Mouse (Mus musculus) limb, embryonic 11.5 days (tissue): ENCODE results near the gene Best1. TPM values are rescaled to one million over a fixed set of nuclear protein-coding genes. Genes with fewer than 3 reads are reported as not detected.
"Not testable (repeated sequence)": the region's sequence is repeated elsewhere in the genome, so short reads cannot be mapped to it uniquely, and the experiment has no call there.

Experiments
- ATAC-seq: fragments of 200-750 bp; cut with Nextera tagmentation; 2 replicates; pipeline ENCODE4 v1.8.0; 2017; ENCODE audit warnings: low read depth; ENCODE audit not compliant: insufficient number of reproducible peaks, low FRiP score, low TSS enrichment
- DNase-seq: peaks from one replicate; pipeline ENCODE4 v3.0.0-alpha.2; 2015; ENCODE audit warnings: low spot score
- H3K27ac ChIP-seq: fragments of 300-500 bp; sonication (generic); replicated peaks from 2 replicates; pipeline ENCODE4 v1.5.1; 2014; ENCODE audit warnings: low read depth, mild to moderate bottlenecking, low read length
- H3K27me3 ChIP-seq: fragments of 300-500 bp; sonication (generic); 2 replicates; pipeline ENCODE4 v1.6.1; 2014; ENCODE audit warnings: mild to moderate bottlenecking, low read length, mixed read lengths; ENCODE audit not compliant: control insufficient read depth, insufficient read depth
- H3K36me3 ChIP-seq: fragments of 300-500 bp; sonication (generic); 2 replicates; pipeline ENCODE4 v1.6.1; 2014; ENCODE audit warnings: mild to moderate bottlenecking, low read length, moderate library complexity, mixed read lengths; ENCODE audit not compliant: control insufficient read depth, insufficient read depth
- H3K4me1 ChIP-seq: fragments of 300-500 bp; sonication (generic); 2 replicates; pipeline ENCODE4 v1.6.1; 2014; ENCODE audit warnings: low read length, mixed read lengths; ENCODE audit not compliant: control insufficient read depth, insufficient read depth
- H3K4me2 ChIP-seq: fragments of 300-500 bp; sonication (generic); 2 replicates; pipeline ENCODE4 v1.6.1; 2014; ENCODE audit warnings: low read depth, mild to moderate bottlenecking, moderate library complexity; ENCODE audit not compliant: severe bottlenecking
- H3K4me3 ChIP-seq: fragments of 300-500 bp; sonication (generic); 2 replicates; pipeline ENCODE4 v1.5.1; 2014; ENCODE audit warnings: low read depth, low read length
- H3K9ac ChIP-seq: fragments of 300-500 bp; sonication (generic); 2 replicates; pipeline ENCODE4 v1.6.1; 2014; ENCODE audit warnings: mild to moderate bottlenecking, low read length
- H3K9me3 ChIP-seq: fragments of 300-500 bp; sonication (generic); 2 replicates; pipeline ENCODE4 v1.6.1; 2016; ENCODE audit warnings: low read length; ENCODE audit not compliant: control insufficient read depth
- WGBS: fragments of 180-500 bp; shearing (Covaris S2); extraction: QIAGEN DNeasy Blood & Tissue Kit; methylation state at CpG from one replicate; pipeline ENCODE4 v1.1.7; 2014; 5-methylcytosine and 5-hydroxymethylcytosine counted together
- polyA plus RNA-seq: library from polyadenylated mRNA; unstranded; fragments of >200 nt; fragmentation: Nextera tagmentation; extraction: Ambion mirVana; gene quantifications from 2 replicates; pipeline ENCODE4 v1.2.1, GENCODE M21; 2014

Gene Best1
- polyA plus RNA-seq, 1 experiment from 2014 or later: 2.4 TPM

- no peaks in the 10 kb centered on the region for H3K36me3 ChIP-seq
- H3K4me1 ChIP-seq: peaks cover 4% of the 10 kb centered on the region; the same call in 1 of the 2 replicates
- H3K4me2 ChIP-seq: no peak overlapping the region
- H3K9ac ChIP-seq: no peak overlapping the region
- H3K9me3 ChIP-seq: no peaks in the 10 kb centered on the region
- H3K4me3 ChIP-seq: no peak overlapping the region
- H3K27ac ChIP-seq: no peak overlapping the region
- no peak for DNase-seq
- no peaks in the 10 kb centered on the region for H3K27me3 ChIP-seq
- ATAC-seq: no peak
- WGBS: 83% methylated on average over 10 of the region's 10 CpGs
These were observed 24.3 kb downstream of the Best1 start for GRCm38 (mm10) chr19:9977085-9977484.

- not testable (repeated sequence) for H3K4me2 ChIP-seq, ATAC-seq, DNase-seq, H3K4me1 ChIP-seq, H3K27me3 ChIP-seq, H3K27ac ChIP-seq, H3K9me3 ChIP-seq, H3K36me3 ChIP-seq, H3K9ac ChIP-seq, H3K4me3 ChIP-seq
- WGBS: 56% methylated on average over 2 of the region's 2 CpGs
These were observed 26.6 kb downstream of the Best1 start for GRCm38 (mm10) chr19:9974853-9975252.

- H3K4me3 ChIP-seq: no peak overlapping the region
- no peaks in the 10 kb centered on the region for H3K9me3 ChIP-seq
- H3K4me2 ChIP-seq: no peak overlapping the region
- no peaks in the 10 kb centered on the region for H3K4me1 ChIP-seq
- H3K9ac ChIP-seq: no peak overlapping the region
- no peaks in the 10 kb centered on the region for H3K27me3 ChIP-seq
- H3K36me3 ChIP-seq: no peaks in the 10 kb centered on the region
- H3K27ac ChIP-seq: no peak overlapping the region
- no peak for ATAC-seq
- WGBS: 82% methylated on average over 10 of the region's 10 CpGs
- no peak for DNase-seq
These were observed 33.2 kb downstream of the Best1 start for GRCm38 (mm10) chr19:9968081-9968787.

- no peak for DNase-seq
- H3K4me3 ChIP-seq: no peak overlapping the region
- H3K9ac ChIP-seq: no peak overlapping the region
- H3K36me3 ChIP-seq: no peaks in the 10 kb centered on the region
- ATAC-seq: no peak
- no peak overlapping the region for H3K4me2 ChIP-seq
- H3K4me1 ChIP-seq: no peaks in the 10 kb centered on the region
- no peak overlapping the region for H3K27ac ChIP-seq
- 52% methylated on average over 2 of the region's 2 CpGs for WGBS
- H3K9me3 ChIP-seq: no peaks in the 10 kb centered on the region
- no peaks in the 10 kb centered on the region for H3K27me3 ChIP-seq
These were observed 35.2 kb downstream of the Best1 start for GRCm38 (mm10) chr19:9966096-9966867.

GRCm38 (mm10) chr19:9964205-9964916, 37.1 kb downstream of the Best1 start:
- ATAC-seq (no peak), DNase-seq (no peak)
- no peaks in the 10 kb centered on the region for H3K36me3 ChIP-seq
- H3K4me1 ChIP-seq: no peaks in the 10 kb centered on the region
- H3K4me3 ChIP-seq: no peak overlapping the region
- no peak overlapping the region for H3K27ac ChIP-seq
- H3K9ac ChIP-seq: no peak overlapping the region
- H3K4me2 ChIP-seq: no peak overlapping the region
- no peaks in the 10 kb centered on the region for H3K9me3 ChIP-seq
- H3K27me3 ChIP-seq: no peaks in the 10 kb centered on the region
- WGBS: 18% methylated on average over 7 of the region's 7 CpGs

GRCm38 (mm10) chr19:9960769-9961168, 40.7 kb downstream of the Best1 start:
- no peak for ATAC-seq
- no peak for DNase-seq
- Histone ChIP-seq H3K4me1 (no peaks in the 10 kb centered on the region), H3K36me3 (no peaks in the 10 kb centered on the region), H3K9me3 (no peaks in the 10 kb centered on the region), H3K27me3 (no peaks in the 10 kb centered on the region), H3K27ac (no peak overlapping the region), H3K4me2 (no peak overlapping the region), H3K9ac (no peak overlapping the region), H3K4me3 (no peak overlapping the region)
- 85% methylated on average over 5 of the region's 5 CpGs for whole genome bisulfite sequencing

GRCm38 (mm10) chr19:9957965-9958364, 43.5 kb downstream of the Best1 start:
- DNase-seq: no peak
- no peak overlapping the region for H3K4me3 ChIP-seq
- H3K9ac ChIP-seq: no peak overlapping the region
- no peaks in the 10 kb centered on the region for H3K9me3 ChIP-seq
- H3K36me3 ChIP-seq: no peaks in the 10 kb centered on the region
- H3K27ac ChIP-seq: no peak overlapping the region
- H3K27me3 ChIP-seq: no peaks in the 10 kb centered on the region
- no peak for ATAC-seq
- H3K4me1 ChIP-seq: 0 out of 2 replicates have a peak, but pooled peaks cover 2% of the 10 kb centered on the region
- no peak overlapping the region for H3K4me2 ChIP-seq
- 88% methylated on average over 5 of the region's 5 CpGs for WGBS

- H3K9me3 ChIP-seq: no peaks in the 10 kb centered on the region
- no peak overlapping the region for H3K9ac ChIP-seq
- no peak overlapping the region for H3K4me3 ChIP-seq
- H3K27me3 ChIP-seq: no peaks in the 10 kb centered on the region
- H3K4me1 ChIP-seq: 0 out of 2 replicates have a peak, but pooled peaks cover 2% of the 10 kb centered on the region
- no peak overlapping the region for H3K4me2 ChIP-seq
- DNase-seq: no peak
- H3K27ac ChIP-seq: no peak overlapping the region
- no peaks in the 10 kb centered on the region for H3K36me3 ChIP-seq
- no peak for ATAC-seq
- WGBS: 76% methylated on average over 4 of the region's 4 CpGs
These were observed 44.6 kb downstream of the Best1 start for GRCm38 (mm10) chr19:9956624-9957388.
